Mouse (Mus musculus): ENCODE data around the gene Lrp8. TPM values are rescaled to one million over a fixed set of nuclear protein-coding genes. Genes with fewer than 3 reads are reported as not detected.

Lrp8 gene
- polyA plus RNA-seq, 1 experiment from 2014 or later, result 58.1 TPM

DNA sequence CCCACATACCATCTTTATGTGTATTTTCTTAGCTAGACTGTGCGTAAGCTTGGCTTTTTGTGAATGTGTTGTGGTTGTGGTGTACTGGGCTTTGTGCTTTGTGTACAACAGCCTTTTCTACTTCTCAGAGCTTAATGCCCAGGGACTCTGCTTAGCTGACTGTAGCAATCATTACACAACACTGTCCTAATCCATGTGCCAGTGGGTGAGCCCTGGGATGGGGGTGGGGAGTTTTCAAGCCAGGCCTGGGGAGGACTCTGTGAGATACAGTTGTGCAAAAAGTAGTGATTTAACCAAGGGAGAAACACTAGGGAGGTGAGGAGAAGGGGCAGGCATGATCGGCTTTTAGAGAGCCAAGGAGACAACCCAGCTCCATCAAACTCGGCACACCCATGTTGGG is 98.1 kb downstream of the Lrp8 start:
- no peaks in the 10 kb centered on the region for H3K4me1 ChIP-seq (ENCODE audit: control insufficient read depth, insufficient read depth, low read length)
- WGBS, result 91% methylated on average over 3 of the region's 3 CpGs
- ATAC-seq (ENCODE audit: low FRiP score, low TSS enrichment) (no peak), DNase-seq (no peak)
- peaks cover 34% of the 10 kb centered on the region for H3K36me3 ChIP-seq (ENCODE audit: control insufficient read depth, insufficient read depth, low read length)
- no peaks in the 10 kb centered on the region for H3K9me3 ChIP-seq (ENCODE audit: control insufficient read depth, low read length)
- no peak overlapping the region for H3K27ac ChIP-seq (replicated peaks; ENCODE audit: low read depth, low read length)
- no peak overlapping the region for H3K9ac ChIP-seq (replicated peaks; ENCODE audit: low read length)
- no peak overlapping the region for H3K4me3 ChIP-seq (replicated peaks; ENCODE audit: low read depth, low read length)
- H3K27me3 ChIP-seq (ENCODE audit: control insufficient read depth, insufficient read depth, low read length), result no peaks in the 10 kb centered on the region
- no peak overlapping the region for H3K4me2 ChIP-seq (ENCODE audit: low read length)

DNA sequence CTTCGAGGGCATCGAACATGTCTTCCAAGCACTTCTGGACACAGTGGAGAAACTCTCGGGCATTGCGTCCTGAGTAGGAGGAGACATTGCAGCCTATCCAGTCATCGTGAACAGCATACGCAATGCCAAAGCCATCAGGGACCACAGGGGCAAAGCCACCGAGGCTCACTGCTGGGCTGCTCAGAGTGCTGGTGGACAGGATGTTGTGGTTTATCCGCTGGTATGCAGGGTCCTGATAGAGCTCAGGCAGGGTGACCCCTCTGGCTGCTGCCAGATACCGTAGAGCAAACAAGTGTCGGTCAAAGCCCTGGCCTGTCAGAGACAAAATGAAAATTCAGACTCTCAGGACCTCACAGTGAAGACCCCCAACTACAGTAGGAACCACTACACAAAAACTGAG is 102.2 kb downstream of the Lrp8 start:
- WGBS, result 96% methylated on average over 10 of the region's 10 CpGs
- no peak for DNase-seq
- 0 out of 2 replicates have a peak, but pooled peaks cover 17% of the 10 kb centered on the region for H3K36me3 ChIP-seq (ENCODE audit: control insufficient read depth, insufficient read depth, low read length)
- no peaks in the 10 kb centered on the region for H3K27me3 ChIP-seq (ENCODE audit: control insufficient read depth, insufficient read depth, low read length)
- H3K4me3 ChIP-seq (replicated peaks; ENCODE audit: low read depth, low read length), result no peak overlapping the region
- H3K9ac ChIP-seq (replicated peaks; ENCODE audit: low read length), result no peak overlapping the region
- H3K4me2 ChIP-seq (ENCODE audit: low read length), result no peak overlapping the region
- no peaks in the 10 kb centered on the region for H3K4me1 ChIP-seq (ENCODE audit: control insufficient read depth, insufficient read depth, low read length)
- ATAC-seq (ENCODE audit: low FRiP score, low TSS enrichment), result no peak
- no peak overlapping the region for H3K27ac ChIP-seq (replicated peaks; ENCODE audit: low read depth, low read length)
- no peaks in the 10 kb centered on the region for H3K9me3 ChIP-seq (ENCODE audit: control insufficient read depth, low read length)

DNA sequence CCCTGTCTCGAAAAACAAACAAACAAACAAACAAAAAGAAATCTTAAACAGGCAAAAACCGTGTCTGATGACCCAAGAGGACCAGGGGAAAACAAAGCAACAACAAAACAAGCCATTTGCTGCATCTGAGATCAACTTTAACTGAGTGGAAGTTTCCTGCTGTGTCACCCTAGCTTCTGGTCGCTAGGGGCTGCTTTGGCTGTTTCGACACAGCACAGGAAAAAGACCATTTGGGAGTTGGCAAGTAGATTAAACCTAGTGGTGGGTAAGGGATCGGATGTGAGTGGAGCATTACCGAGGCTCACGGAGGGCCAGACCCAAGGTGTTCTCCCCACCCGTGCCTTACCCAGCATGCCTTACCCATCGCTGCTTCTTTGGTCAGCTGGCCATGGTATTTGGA is 104.5 kb downstream of the Lrp8 start:
- no peak overlapping the region for H3K9ac ChIP-seq (replicated peaks; ENCODE audit: low read length)
- ATAC-seq (ENCODE audit: low FRiP score, low TSS enrichment) (no peak), DNase-seq (no peak)
- H3K4me3 ChIP-seq (replicated peaks; ENCODE audit: low read depth, low read length), result no peak overlapping the region
- H3K36me3 ChIP-seq (ENCODE audit: control insufficient read depth, insufficient read depth, low read length), result peaks cover 30% of the 10 kb centered on the region
- no peaks in the 10 kb centered on the region for H3K27me3 ChIP-seq (ENCODE audit: control insufficient read depth, insufficient read depth, low read length)
- H3K27ac ChIP-seq (replicated peaks; ENCODE audit: low read depth, low read length), result no peak overlapping the region
- no peaks in the 10 kb centered on the region for H3K4me1 ChIP-seq (ENCODE audit: control insufficient read depth, insufficient read depth, low read length)
- H3K4me2 ChIP-seq (ENCODE audit: low read length), result no peak overlapping the region
- 96% methylated on average over 9 of the region's 9 CpGs for WGBS
- H3K9me3 ChIP-seq (ENCODE audit: control insufficient read depth, low read length), result no peaks in the 10 kb centered on the region

DNA sequence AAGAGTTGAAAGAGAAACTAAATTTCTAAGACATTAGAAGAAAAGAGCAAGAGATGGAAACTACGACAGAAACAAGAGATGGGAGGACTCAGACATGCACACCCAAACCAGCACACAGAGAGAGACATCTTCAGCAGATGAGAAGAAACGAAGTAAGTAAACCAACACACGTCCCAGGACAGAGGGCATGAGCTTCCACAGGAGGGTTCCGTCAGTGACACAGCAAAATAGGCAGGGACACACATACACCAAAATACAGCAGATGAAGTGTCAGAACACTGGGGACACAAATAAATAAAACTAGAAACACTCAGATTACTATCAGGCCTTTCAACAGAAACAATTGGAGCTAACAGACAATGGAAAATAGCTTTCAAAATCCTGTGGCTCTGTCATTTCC is 108.0 kb downstream of the Lrp8 start:
- Histone ChIP-seq H3K9me3 (ENCODE audit: control insufficient read depth, low read length) (no peaks in the 10 kb centered on the region), H3K27ac (replicated peaks; ENCODE audit: low read depth, low read length) (no peak overlapping the region), H3K4me2 (ENCODE audit: low read length) (no peak overlapping the region), H3K27me3 (ENCODE audit: control insufficient read depth, insufficient read depth, low read length) (no peaks in the 10 kb centered on the region), H3K9ac (replicated peaks; ENCODE audit: low read length) (no peak overlapping the region), H3K4me3 (replicated peaks; ENCODE audit: low read depth, low read length) (no peak overlapping the region), H3K36me3 (ENCODE audit: control insufficient read depth, insufficient read depth, low read length) (peaks cover 49% of the 10 kb centered on the region), H3K4me1 (ENCODE audit: control insufficient read depth, insufficient read depth, low read length) (no peaks in the 10 kb centered on the region)
- 97% methylated on average over 4 of the region's 4 CpGs for WGBS
- no peak for DNase-seq
- ATAC-seq (ENCODE audit: low FRiP score, low TSS enrichment), result no peak

DNA sequence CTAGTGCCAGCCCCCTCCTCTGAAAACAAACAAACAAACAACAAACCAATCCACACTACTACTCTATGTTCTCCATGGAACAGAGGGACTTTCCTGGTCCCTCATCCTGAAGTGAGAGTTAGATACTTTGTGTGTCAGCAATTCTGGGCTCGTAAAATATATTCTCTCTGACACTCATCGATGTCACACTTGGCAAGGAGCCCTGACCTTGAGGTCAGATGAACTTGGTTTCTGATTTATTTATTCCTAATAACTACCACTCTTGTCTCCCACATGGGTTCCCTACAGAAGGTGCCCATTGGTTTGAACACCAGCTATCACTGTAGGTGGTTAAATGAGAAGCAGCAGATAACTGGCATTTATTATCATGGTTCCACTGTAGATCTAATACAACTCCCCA is 118.3 kb downstream of the Lrp8 start:
- DNase-seq (no peak), ATAC-seq (ENCODE audit: low FRiP score, low TSS enrichment) (no peak)
- H3K4me1 ChIP-seq (ENCODE audit: control insufficient read depth, insufficient read depth, low read length), result peaks cover 10% of the 10 kb centered on the region; the same call in 1 of the 2 replicates
- WGBS, result 96% methylated on average over 2 of the region's 2 CpGs
- no peak overlapping the region for H3K4me3 ChIP-seq (replicated peaks; ENCODE audit: low read depth, low read length)
- no peaks in the 10 kb centered on the region for H3K27me3 ChIP-seq (ENCODE audit: control insufficient read depth, insufficient read depth, low read length)
- no peak overlapping the region for H3K27ac ChIP-seq (replicated peaks; ENCODE audit: low read depth, low read length)
- H3K9me3 ChIP-seq (ENCODE audit: control insufficient read depth, low read length), result no peaks in the 10 kb centered on the region
- H3K36me3 ChIP-seq (ENCODE audit: control insufficient read depth, insufficient read depth, low read length), result no peaks in the 10 kb centered on the region
- H3K4me2 ChIP-seq (ENCODE audit: low read length), result no peak overlapping the region
- no peak overlapping the region for H3K9ac ChIP-seq (replicated peaks; ENCODE audit: low read length)

DNA sequence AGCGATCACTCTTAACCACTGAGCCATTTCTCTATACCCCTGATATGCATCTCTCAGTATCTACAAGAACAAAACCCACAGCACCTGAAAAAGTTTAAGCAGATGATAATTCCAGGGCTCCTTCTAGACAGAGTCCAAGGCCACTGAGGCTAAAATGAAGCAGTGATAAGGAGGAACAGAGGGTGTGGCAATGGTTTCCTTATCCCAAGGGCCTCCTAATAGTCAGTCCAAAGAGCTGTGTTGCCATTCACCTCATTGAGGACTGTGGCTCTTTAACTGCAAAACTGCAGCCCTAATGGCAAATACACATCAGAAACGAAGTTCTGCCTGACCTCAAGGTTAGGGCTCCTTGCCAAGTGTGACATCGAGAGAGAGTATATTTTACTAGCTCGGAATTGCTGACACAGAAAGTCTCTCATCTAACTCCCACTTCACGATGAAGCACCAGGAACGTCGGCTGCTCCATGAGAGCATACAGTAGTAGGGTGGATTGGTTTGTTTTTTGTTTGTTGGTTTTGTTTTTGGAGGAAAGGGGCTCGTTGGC is 119.2 kb downstream of the Lrp8 start:
- Histone ChIP-seq H3K9me3 (ENCODE audit: control insufficient read depth, low read length) (no peaks in the 10 kb centered on the region), H3K4me1 (ENCODE audit: control insufficient read depth, insufficient read depth, low read length) (peaks cover 10% of the 10 kb centered on the region; the same call in 1 of the 2 replicates), H3K9ac (replicated peaks; ENCODE audit: low read length) (no peak overlapping the region), H3K27ac (replicated peaks; ENCODE audit: low read depth, low read length) (no peak overlapping the region), H3K4me3 (replicated peaks; ENCODE audit: low read depth, low read length) (no peak overlapping the region), H3K36me3 (ENCODE audit: control insufficient read depth, insufficient read depth, low read length) (no peaks in the 10 kb centered on the region), H3K4me2 (ENCODE audit: low read length) (no peak overlapping the region), H3K27me3 (ENCODE audit: control insufficient read depth, insufficient read depth, low read length) (no peaks in the 10 kb centered on the region)
- DNase-seq (no peak), ATAC-seq (ENCODE audit: low FRiP score, low TSS enrichment) (no peak)
- WGBS, result 92% methylated on average over 8 of the region's 8 CpGs

DNA sequence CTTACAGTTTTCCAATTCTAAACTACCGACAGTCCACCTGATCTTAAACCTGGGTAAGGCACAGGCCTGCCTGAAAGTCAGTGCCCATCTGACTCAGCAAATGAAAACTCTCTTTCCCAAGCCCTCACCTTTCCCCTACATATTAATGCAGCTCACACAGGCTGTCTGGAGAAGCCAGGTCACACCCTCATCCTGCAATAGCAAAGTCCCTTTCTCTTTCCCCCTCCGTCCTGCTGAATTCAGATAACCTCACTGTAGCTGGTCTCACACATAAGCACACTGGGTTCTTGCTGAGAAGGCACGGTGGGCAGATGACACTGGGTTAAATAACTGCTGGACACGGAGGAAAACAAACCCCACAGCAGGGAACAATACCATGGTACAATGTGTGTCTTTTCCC is 119.9 kb downstream of the Lrp8 start:
- no peaks in the 10 kb centered on the region for H3K9me3 ChIP-seq (ENCODE audit: control insufficient read depth, low read length)
- H3K4me2 ChIP-seq (ENCODE audit: low read length), result no peak overlapping the region
- no peak overlapping the region for H3K4me3 ChIP-seq (replicated peaks; ENCODE audit: low read depth, low read length)
- H3K27ac ChIP-seq (replicated peaks; ENCODE audit: low read depth, low read length), result no peak overlapping the region
- peaks cover 10% of the 10 kb centered on the region; the same call in 1 of the 2 replicates for H3K4me1 ChIP-seq (ENCODE audit: control insufficient read depth, insufficient read depth, low read length)
- DNase-seq, result no peak
- WGBS, result 61% methylated on average over 4 of the region's 4 CpGs
- H3K9ac ChIP-seq (replicated peaks; ENCODE audit: low read length), result no peak overlapping the region
- no peak for ATAC-seq (ENCODE audit: low FRiP score, low TSS enrichment)
- no peaks in the 10 kb centered on the region for H3K27me3 ChIP-seq (ENCODE audit: control insufficient read depth, insufficient read depth, low read length)
- no peaks in the 10 kb centered on the region for H3K36me3 ChIP-seq (ENCODE audit: control insufficient read depth, insufficient read depth, low read length)

DNA sequence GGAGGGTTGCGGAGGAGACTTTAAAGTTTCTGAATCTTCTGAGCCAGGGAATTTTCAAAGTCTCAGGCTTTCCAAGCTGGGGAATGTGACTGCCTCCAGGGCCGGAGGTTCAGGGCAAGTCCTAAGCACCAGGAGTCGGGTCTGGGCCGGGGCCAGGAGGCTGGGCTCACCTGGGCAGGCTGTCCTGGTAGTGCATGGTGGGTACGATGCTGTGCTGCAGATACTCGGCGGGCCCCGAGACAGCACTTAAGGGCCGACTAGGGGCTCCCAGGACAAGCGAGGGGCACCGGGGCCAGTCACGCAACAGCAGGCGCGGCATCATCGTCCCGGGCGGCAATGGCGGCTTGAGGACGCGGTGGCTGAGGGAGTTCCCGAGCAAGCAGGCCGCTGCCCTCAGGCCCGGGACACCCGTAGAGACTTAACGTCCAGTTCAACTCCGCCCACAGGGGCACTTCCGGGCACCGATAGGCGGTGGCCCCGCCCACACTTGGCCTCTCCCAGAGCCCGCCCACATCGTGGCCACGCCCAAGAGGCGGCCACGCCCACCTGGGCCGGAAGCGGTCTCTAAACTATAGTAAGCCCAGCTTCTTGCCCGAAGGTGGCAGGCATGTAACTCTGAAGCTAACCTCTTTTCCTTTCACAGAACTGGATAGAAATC is 121.2 kb downstream of the Lrp8 start, which contains the start of gene Cpt2:
Gene Cpt2, minus strand, starts transcription at position 466 of the 658 bp plus-strand sequence.
- Histone ChIP-seq H3K36me3 (ENCODE audit: control insufficient read depth, insufficient read depth, low read length) (no peaks in the 10 kb centered on the region), H3K9me3 (ENCODE audit: control insufficient read depth, low read length) (no peaks in the 10 kb centered on the region), H3K27me3 (ENCODE audit: control insufficient read depth, insufficient read depth, low read length) (no peaks in the 10 kb centered on the region), H3K4me3 (replicated peaks; ENCODE audit: low read depth, low read length) (peak within 1 kb of the TSS; percentile 65), H3K4me1 (ENCODE audit: control insufficient read depth, insufficient read depth, low read length) (peaks cover 10% of the 10 kb centered on the region; the same call in 1 of the 2 replicates), H3K27ac (replicated peaks; ENCODE audit: low read depth, low read length) (0 out of 2 replicates have a peak within 1 kb of the TSS, but pooled peaks have one; percentile 37), H3K9ac (replicated peaks; ENCODE audit: low read length) (peak within 1 kb of the TSS; percentile 65), H3K4me2 (ENCODE audit: low read length) (peak within 1 kb of the TSS; percentile 80)
- peak; percentile 93 for ATAC-seq (ENCODE audit: low FRiP score, low TSS enrichment)
- WGBS, result 1% methylated on average over 38 of the region's 38 CpGs
- DNase-seq, result peak; percentile 93

DNA sequence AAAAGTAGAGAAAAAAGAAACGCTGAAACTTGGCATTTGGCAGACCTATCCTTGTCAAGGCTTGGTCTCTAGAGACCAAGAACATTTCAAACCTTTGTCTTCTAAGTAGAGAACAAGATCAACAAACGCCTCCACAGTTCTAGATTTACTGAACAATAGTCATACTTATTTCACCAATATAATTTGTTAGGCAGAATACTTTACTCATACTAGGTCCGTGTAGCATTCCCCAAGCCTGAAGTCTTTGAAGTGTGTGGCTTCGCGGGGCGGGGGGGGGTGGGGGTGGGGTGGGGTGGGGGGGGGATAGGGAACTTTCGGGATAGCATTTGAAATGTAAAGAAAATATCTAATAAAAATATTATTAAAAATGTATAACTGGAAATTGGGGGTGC is 121.7 kb downstream of the Lrp8 start:
- Histone ChIP-seq H3K27ac (replicated peaks; ENCODE audit: low read depth, low read length) (no peak overlapping the region), H3K9ac (replicated peaks; ENCODE audit: low read length) (peak overlapping the region; percentile 65), H3K4me2 (ENCODE audit: low read length) (peak overlapping the region; percentile 80), H3K9me3 (ENCODE audit: control insufficient read depth, low read length) (no peaks in the 10 kb centered on the region), H3K27me3 (ENCODE audit: control insufficient read depth, insufficient read depth, low read length) (no peaks in the 10 kb centered on the region), H3K36me3 (ENCODE audit: control insufficient read depth, insufficient read depth, low read length) (no peaks in the 10 kb centered on the region), H3K4me1 (ENCODE audit: control insufficient read depth, insufficient read depth, low read length) (peaks cover 10% of the 10 kb centered on the region; the same call in 1 of the 2 replicates), H3K4me3 (replicated peaks; ENCODE audit: low read depth, low read length) (peak overlapping the region; percentile 65)
- WGBS, result 51% methylated on average over 7 of the region's 7 CpGs
- DNase-seq (no peak), ATAC-seq (ENCODE audit: low FRiP score, low TSS enrichment) (no peak; the same call in 1 of the 2 replicates)
